Mouse (Mus musculus): ENCODE results near the gene Arhgef7.

The Arhgef7 gene

DNA sequence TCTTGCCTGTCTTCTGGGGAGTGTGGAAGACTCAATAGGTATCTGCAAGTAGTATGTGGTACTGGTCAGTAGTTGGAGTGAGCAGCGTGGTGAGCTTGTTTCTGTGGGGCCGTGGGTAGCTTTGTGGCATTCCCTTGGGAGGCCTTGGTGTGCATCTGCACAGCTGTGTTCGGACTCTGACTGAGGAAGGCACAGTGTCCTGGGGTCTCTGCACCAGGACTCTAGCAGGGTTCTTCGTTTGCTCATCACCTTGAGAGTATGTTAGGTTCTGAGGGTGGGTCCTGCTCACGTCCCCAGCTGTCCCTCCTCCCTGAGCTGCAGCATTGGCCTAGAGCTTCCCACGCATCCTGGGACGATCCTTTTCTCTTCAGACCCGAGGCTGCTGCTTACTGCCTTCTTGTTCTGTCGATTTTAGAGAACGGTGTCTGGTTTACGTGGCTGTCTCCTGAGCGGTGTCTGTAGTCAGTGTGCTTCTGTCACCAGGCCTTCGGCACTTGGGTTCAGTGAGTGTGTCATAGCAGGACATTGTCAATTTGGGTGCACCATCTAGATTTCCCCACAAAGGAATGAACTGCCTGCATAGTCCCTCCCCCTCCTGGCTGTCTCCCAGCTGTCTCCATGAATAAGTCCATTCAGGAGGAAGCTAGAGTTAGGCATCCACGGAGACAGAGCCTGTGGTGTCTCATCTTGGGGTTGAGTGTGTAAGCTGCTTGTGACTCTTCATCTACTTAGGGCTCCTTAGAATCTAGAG lies 70.4 kb downstream of the Arhgef7 start:
- DNase-seq (ENCODE audit: low spot score in 2 of 2) = no peak

DNA sequence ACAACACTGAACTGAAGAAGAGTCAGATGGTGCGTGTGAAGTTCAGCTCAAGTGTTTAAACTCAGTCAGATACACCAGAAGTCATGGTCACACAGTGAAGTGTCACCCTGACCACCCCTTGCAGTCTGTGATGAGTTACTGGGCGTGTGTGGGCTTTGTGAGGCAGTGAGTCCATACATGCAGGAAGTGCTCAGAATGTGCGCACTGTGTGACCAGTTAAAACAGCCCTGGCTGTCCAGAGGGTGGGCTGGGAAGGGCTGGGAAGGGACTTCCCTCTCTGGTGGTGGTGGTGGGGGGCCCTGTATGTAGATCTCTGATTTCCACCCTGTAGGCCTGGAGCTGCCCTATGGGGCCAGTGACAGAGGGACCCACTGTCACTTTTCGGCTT lies 71.0 kb downstream of the Arhgef7 start:
- DNase-seq (ENCODE audit: low spot score in 2 of 2) = no peak

- no peak for DNase-seq (ENCODE audit: low spot score in 2 of 2)
These were observed 71.6 kb downstream of the Arhgef7 start for GRCm38 (mm10) chr8:11799098-11799497.

DNA sequence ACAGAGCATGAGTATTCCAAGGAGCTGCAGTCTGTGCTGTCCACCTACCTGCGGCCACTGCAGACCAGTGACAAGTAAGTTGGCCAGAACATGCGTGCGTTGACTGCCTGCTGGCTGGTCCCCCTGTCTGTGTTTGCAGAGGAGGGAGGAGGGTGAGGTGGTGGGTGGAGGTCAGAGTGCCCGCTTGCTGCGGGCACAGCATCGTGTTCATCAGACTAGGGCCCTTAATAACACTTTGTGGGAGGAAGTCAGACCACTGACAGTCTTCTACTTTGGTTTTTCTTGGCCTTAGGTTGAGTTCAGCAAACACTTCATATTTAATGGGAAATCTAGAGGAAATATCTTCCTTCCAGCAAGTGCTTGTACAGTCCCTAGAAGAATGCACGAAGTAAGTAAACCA lies 73.0 kb downstream of the Arhgef7 start:
- DNase-seq (ENCODE audit: low spot score in 2 of 2) = no peak

GRCm38 (mm10) chr8:11801571-11801970 lies 74.0 kb downstream of the Arhgef7 start:
- no peak for DNase-seq (ENCODE audit: low spot score in 2 of 2)

- DNase-seq (ENCODE audit: low spot score in 2 of 2) = no peak
These were observed 77.4 kb downstream of the Arhgef7 start for GRCm38 (mm10) chr8:11804914-11805313.

DNA sequence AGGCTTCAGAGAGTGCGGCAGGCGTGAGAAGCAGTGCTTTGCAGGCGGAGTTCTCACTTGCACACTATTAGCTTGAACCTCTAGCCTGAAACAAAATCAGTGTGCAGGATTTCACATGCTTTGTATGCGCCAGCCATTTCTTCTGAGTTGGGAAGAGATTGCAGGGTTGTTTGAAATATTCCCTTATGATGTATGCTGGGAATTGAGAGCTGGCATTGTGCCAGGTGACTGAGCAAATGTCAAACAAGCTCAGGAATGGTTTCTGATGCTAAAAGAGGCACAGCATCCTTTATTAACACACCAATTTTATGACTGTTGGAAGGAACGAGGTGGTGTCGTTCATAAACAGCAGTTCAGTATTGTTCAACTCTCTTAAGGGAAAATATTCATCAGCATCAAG lies 78.7 kb downstream of the Arhgef7 start:
- no peak for DNase-seq (ENCODE audit: low spot score in 2 of 2)

GRCm38 (mm10) chr8:11807361-11807760 lies 79.8 kb downstream of the Arhgef7 start:
- no peak for DNase-seq (ENCODE audit: low spot score in 2 of 2)

DNA sequence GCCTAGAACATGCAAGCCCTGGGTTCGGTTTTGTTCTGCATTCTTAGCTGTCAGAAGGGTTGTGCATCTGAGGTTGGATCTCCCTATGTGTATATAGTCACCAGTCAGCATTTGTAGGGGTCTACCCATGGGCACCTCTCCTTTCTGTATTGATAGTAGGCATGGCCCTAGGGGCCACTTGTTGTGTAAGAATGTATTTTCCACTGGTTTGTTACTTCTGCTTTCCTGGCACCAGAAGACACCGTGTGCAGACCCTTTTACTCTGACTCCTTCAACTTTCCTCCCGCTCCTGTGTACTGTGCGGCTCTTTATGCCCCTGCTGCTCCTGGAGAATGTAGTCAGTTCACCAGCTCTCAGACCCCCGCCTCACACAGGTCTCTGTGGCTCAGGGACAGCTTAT lies 80.5 kb downstream of the Arhgef7 start:
- no peak for DNase-seq (ENCODE audit: low spot score in 2 of 2)

DNA sequence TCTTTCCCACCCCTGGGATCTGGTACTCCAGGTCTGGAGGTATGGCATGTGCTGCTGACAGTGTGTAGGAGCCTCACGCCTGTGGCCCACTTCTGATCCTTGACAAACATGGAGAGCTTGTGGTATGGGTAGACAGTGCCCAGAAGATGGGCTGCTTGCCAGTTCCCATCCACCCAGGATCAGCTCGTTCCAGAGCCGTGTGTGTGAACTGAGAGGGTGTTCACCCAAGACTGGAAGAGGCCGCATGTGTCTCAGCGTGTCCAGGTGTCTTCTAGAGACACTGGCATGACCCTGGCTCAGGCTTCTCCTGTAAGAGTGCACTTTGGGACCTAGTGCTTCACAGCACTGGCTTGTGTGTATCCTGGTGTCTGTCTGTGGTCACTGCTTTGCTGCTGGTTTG lies 82.9 kb downstream of the Arhgef7 start:
- DNase-seq (ENCODE audit: low spot score in 2 of 2) = no peak

DNA sequence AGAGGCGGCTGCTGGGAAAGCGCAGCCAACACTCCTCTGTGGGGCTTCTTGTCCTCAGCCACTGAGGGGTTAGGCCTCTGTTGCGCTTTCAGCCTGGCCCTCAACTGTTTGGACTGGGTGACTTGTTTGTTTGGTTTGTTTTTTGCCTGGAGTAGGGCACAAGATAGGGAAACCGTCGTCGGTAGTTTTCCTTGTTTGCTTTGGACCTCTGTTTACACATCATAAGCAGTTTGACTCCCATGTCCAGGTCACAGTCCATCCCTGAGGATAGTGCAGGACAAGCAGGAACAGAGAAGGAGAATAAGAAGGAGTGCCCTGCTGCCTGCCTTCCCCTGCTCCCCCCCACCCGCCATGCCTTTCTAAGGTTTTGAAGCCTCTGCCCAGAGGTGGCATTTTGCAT lies 86.3 kb downstream of the Arhgef7 start:
- no peak for DNase-seq (ENCODE audit: low spot score in 2 of 2)

GRCm38 (mm10) chr8:11815206-11815605 lies 87.7 kb downstream of the Arhgef7 start:
- DNase-seq (ENCODE audit: low spot score in 2 of 2) = no peak

DNA sequence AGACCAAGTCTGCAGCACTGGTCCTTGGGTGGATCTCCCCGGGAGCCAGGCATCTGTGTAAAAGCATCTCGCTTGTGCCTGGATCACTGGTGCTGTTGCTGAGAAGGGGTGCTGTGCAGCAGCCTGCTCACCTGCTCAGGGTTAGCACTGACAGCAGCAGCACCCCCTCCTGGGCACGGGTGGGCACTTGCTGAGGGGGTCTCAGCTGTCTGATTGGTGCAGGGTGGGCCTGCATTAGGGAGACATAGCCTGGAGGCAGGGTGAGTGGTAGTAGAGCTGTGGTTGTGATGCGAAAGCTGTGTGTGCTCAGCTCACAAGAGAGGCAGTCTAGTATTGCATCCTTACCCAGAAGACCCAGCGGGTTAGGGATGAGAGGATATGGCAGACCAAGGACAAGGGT lies 92.6 kb downstream of the Arhgef7 start:
- no peak for DNase-seq (ENCODE audit: low spot score in 2 of 2)

- DNase-seq (ENCODE audit: low spot score in 2 of 2) = no peak
These were observed 93.0 kb downstream of the Arhgef7 start for GRCm38 (mm10) chr8:11820568-11820967.

DNA sequence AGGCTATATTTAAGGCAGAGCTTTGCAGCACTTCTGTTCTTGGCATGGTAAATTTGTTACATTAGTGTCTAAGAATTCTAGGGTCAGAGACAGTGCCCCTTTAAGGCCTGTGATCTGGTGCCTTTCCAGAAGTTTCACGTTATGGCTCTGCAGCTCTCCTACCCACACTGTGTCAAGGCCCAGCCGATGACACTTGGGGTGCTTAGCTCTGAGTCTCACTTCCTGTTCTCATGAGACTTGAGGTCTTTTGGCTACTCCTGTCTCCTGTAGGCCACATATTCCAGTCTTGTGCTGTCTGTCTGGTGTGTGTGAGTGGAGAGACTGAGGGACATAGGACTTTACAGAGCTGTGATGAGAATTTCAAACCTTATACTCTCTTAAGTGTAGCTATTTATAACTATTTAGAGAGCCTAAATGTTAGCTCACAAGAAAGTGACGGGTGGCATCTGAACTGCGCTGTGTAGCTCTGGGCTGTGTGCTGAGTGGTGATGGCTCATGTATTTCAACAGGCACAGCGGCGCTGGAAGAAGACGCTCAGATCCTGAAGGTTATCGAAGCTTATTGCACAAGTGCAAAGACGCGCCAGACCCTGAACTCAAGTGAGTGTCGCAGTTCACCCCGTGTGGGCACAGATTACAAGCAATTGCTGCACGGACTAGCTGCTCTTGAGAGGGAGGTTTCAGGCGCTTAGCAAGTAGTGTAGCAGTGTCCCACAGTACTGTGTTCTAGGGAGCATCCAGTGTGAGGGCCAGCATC lies 94.1 kb downstream of the Arhgef7 start:
- DNase-seq (ENCODE audit: low spot score in 2 of 2) = no peak

- DNase-seq (ENCODE audit: low spot score in 2 of 2) = no peak
These were observed 95.1 kb downstream of the Arhgef7 start for GRCm38 (mm10) chr8:11822550-11823060.

DNA sequence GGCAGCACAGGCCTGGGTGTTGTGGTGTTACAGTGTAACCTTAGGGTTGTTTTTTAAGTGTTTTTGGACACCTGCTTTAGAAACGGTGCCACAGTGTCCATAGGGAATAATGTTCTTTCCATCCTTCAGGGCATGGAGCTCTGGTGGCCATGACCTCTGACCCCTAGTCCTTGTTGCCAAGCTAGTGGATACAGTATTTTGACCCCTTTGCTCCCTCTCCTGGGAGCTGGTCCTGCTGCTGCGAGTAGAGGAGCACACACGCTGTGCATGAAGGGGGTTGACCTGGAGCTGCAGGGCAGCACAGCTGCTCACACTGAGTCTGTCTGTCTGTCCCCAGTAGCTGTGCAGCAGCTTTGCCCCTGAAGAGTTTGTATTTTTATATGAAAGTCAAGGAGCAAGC lies 98.2 kb downstream of the Arhgef7 start:
- DNase-seq (ENCODE audit: low spot score in 2 of 2) = no peak

GRCm38 (mm10) chr8:11827312-11827711 lies 99.8 kb downstream of the Arhgef7 start:
- no peak for DNase-seq (ENCODE audit: low spot score in 2 of 2)

DNA sequence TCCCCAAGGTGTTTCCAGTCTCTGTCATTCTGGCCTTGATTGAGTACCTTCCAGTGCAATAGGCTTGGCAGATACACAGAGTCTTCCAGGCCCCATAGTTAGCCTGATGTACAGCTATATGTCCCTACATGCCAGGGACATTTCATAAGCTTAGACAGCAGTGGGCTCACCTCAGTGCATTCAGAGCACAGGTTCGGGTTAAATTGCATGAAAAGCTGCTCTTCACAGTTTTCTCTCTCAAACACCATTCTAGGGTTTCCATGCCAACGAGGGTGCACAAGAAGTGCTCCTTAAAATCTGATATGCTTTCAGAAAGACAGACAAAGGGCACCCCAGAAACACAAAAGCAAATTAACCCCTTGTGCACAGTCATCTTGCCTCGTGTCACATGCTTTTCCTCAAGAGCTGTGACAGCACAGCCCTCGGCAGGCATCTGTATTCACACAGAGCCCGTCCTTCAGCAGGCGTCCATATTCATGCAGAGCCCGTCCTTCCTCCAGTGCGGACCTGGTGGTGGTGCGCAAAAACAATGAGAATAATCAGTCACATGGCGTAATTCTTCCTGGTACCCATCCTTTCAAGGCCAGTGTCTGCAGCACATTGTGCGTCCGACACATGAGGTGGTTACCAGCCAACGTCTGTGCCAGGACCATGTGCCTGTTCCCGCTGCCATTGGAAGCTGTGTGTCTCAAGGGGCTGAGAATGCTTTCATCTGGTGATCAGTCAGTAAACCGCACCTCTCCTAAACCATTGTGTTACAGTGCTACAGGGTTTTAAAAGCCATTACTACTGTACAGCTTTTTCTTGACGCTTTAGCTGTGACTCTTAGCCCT lies 102.9 kb downstream of the Arhgef7 start:
- DNase-seq (ENCODE audit: low spot score in 2 of 2) = no peak

- no peak for DNase-seq (ENCODE audit: low spot score in 2 of 2)
These were observed 103.7 kb downstream of the Arhgef7 start for GRCm38 (mm10) chr8:11831174-11831573.

DNA sequence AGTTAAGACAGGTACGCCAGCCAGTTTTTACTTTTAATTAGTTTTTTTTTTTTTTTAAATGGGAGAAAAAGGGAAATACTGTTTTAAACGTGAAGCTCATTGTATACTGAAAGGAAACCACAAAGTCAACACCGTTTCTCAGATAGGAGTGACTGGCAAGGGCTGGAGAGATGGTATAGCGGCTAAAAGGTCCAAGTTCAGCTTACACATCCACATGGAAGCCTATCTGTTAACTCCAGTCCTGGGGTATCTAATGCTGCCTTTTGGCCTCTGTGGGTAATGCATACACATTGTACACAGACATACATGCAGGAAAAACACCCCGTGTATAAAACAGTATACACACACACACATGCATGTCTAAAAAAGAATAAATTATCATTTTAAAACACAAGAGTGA lies 104.4 kb downstream of the Arhgef7 start:
- DNase-seq (ENCODE audit: low spot score in 2 of 2) = no peak

DNA sequence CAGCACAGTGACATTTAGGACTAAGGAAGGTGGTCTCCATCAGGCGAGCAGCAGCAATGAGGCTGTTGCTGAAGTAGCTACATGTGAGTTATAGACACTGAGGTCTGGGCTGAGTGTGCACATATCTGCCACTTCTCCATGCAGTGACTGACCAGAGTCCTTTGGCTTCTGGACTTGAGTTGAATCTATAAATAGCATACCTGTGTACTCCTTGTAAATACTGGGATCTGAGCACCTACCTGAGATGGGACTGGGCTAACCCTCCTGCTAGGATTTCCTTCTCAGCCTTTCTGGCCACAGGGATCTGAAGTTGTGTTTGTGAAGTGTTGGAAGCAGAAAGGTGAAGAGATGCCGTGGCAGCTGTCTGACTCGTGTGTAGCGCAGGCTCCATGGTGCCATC lies 105.6 kb downstream of the Arhgef7 start:
- DNase-seq (ENCODE audit: low spot score in 2 of 2) = no peak

Data from natural killer cell, adult 2 months (primary cell).